Mouse (Mus musculus) embryonic stem cell, embryonic (primary cell): Measurements from ENCODE around the gene C8g.

Source experiments
- CTCF ChIA-PET, 4 experiments: fragments of 300-600 bp in 2 of 4; fragments of 350-600 bp in 2 of 4; sonication (Branson Sonifier 250); formaldehyde crosslinking; loops; one replicate each; lab custom pipeline; 2022; ENCODE audit warnings: inconsistent platforms in 2 of 4; lab: Charles Lee
- POLR2A ChIA-PET, 4 experiments: fragments of 300-600 bp in 2 of 4; fragments of 350-600 bp in 2 of 4; sonication (Branson Sonifier 250); formaldehyde crosslinking; loops; one replicate each; lab custom pipeline; 2022; ENCODE audit warnings: antibody characterized with exemption in 4 of 4, inconsistent platforms in 1 of 4; lab: Charles Lee

Gene C8g

DNA sequence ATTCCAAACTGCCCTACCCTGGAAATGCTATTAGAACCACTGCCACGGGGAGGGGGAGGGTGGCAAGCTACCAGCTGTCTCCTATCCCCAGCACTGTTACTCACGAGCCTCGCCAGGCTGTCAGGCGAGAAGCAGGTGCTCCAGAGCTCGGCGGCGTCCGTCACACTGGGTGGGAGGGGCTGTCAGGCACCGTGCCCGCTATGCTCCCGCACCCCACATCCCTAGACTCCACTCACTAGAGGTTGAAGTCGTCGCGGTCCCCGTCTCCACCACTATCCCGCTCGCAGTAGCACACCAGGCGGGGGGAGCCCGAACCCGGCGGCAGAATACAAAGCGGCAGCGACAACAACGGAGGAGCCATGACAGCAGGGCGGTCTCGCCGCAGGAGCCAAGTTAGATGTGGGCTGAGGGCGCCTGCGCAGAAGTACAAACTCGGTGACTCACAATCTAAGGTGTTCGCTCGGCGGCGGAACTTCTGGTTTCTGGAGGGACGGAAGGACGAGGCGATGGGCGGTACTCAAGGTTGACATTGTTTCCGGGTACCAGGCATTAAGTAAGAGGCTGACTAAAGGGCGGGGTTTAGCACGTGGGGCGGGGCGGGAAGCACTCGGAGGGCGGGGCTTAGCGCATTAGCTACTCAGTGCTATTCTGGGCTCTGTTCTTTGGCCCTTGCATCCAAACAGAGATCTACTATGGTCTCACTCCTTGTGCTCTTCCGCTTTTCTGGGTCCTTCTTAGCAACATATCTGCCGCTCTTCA lies 40.8 kb downstream of the C8g start, which contains the start of gene Paxx:
Paxx (minus strand) TSS at position 544 of the 759 bp plus-strand sequence.
- CTCF ChIA-PET: interaction anchor here in 2 of 4 experiments (0.6 to 1.9 kb wide), 9 partner anchors 10 to 678 kb away, joined by 3 to 6 read pairs (median 4); partner anchors contain the start of gene Abca2 (in 2 of the 2)
- POLR2A ChIA-PET: interaction anchor here in 2 of 4 experiments (0.6 to 3.0 kb wide), 19 partner anchors 9 to 280 kb away, joined by 3 to 13 read pairs (median 4); partner anchors contain the start of genes Ptgds (in 2 of the 2), Abca2 (in 1 of the 2), Anapc2 (in 1 of the 2) and Nrarp (in 1 of the 2)

DNA sequence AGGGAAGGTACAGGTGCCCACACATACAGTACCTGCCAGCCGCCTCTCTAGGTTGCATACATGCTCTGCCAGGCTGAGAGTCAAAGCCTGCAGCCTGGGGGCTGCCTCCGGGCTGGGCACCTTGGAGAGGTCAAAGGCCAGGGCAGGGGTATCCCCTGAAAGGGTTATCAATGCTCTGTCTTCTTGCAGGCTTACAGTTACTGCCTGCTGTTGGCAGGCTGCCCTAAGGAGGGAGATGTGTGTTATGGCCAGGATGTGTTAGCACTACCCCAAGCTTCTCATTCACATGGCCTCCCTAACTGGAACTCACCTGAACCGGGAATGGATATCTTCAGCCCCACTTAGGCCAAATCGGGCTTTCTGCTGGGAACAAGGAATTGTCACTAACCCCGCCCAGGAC lies 41.4 kb downstream of the C8g start:
- POLR2A ChIA-PET: interaction anchor here in 2 of 4 experiments (0.8 to 3.0 kb wide), 13 partner anchors 9 to 235 kb away, joined by 3 to 13 read pairs (median 6); partner anchors contain the start of genes Abca2 (in 1 of the 2), Anapc2 (in 1 of the 2), Ptgds (in 1 of the 2) and Sapcd2 (in 1 of the 2)
- CTCF ChIA-PET: interaction anchor here in 2 of 4 experiments (1.1 to 1.9 kb wide), 6 partner anchors 9 to 181 kb away, joined by 3 to 6 read pairs (median 4); partner anchors contain the start of gene Abca2 (in 1 of the 2)

DNA sequence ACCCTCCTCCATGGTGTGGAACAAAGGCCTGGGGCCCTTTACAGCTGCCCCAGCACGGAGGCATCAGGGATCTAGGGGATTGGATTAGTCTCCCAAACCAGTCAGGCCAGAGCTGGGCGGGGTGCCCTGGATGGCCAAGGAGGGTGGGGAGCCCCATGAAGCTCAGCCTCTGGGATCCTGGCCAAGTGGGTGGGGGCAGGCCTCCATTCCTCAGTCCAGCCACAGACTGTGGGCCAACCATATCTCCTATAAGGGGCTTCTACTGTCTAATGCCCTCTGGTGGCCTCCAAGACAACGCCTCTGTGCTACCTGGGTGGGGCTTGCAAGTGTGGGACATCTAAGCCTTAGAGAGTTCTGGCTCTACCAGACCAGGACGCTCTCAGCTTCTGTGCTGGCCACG lies 42.6 kb downstream of the C8g start:
- CTCF ChIA-PET: interaction anchor here in 1 of 4 experiments (1.1 to 1.7 kb wide), 2 partner anchors 57 to 301 kb away, joined by 3 read pairs; no protein-coding TSS in a partner anchor
- POLR2A ChIA-PET: interaction anchor here in 2 of 4 experiments (1.1 to 3.0 kb wide), 3 partner anchors 8 to 30 kb away, joined by 3 to 13 read pairs (median 8); partner anchors contain the start of gene Abca2 (in 1 of the 2)

DNA sequence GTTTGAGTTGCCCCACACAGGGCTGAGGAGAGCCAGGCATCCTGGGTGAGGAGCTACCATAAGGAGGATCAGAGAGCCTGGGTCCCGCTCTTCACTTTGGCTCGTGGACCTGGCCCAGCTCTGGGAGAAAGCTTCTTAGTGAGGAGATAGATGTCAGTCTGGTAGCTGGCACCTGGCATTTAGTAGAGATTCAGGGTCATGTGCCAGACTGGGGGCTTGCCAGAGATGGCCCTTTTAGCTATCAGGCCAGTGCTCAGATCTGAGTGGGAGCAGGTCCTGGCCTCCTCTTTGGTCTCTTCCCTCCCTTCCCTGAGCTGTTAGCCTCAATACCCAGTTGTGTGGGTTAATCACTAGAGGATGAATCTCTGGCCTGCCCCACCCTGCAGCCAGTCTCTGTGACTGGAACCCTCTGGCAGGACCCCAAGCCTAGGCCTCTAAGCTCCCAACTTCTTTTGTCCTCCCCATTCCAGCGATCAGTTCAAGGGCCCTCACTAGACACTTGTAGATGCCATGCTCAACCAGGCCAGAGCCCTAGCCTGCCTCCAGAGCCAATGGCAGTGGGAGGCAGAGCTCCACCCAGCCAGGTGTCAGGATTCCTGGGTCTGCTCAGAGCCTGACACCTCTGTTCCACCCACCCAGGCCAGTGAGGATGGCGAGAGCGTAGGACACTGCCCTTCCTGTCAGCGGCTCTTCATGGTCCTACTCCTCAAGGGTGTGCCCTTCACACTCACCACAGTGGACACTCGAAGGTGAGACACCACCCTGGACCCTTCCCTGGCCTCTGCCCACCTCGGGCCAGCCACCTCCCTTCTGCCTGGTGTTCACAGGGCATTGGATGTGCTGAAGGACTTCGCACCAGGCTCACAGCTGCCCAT lies 44.3 kb downstream of the C8g start:
- ChIA-PET POLR2A (interaction anchor here in 2 of 4 experiments (0.5 to 2.7 kb wide), 14 partner anchors 10 to 277 kb away, joined by 3 to 12 read pairs (median 4); partner anchors contain the start of gene Abca2 (in 2 of the 2)), CTCF (interaction anchor here in 2 of 4 experiments (0.6 to 1.7 kb wide), 9 partner anchors 26 to 807 kb away, joined by 3 to 10 read pairs (median 3); partner anchors contain the start of genes Abca2 (in 1 of the 2) and Fut7 (in 1 of the 2))

DNA sequence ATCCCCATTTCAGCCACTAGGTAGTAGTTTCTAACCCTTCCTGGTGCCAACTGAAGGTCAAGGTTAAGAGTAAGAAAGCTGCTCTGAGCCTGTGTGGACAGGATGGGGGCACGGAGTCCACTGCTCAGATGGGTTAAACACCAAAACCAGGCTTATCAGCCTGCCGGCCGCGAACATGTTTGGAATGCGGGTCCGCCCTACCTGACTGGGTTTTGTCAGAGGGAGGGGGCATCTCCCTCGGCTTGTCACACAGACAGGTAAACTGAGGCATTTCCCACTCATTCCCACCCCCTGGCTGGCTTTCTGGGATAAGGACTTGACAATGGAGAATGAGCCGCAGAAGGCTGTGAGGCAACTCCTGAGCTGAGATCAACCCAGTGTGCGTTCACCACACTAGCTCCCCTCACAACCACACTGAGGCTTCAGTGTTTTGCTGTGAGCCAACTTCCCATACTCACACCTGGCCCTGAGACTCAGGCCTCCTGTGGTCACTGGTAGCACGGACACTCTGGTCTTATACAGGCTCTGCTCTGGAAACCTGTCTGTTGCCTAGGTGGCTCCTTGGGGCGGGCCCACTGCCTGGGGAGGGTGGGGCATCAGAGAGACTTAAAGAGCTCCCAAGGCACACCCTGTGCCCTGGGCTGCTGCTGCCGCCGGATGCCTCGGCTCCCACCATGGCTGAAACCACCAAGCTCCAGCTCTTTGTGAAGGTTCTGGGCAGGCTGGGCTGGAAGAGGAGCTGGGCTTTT lies 45.1 kb downstream of the C8g start, which contains the start of gene Clic3:
Clic3 (plus strand) TSS at position 634 of the 749 bp plus-strand sequence.
- ChIA-PET POLR2A (interaction anchor here in 3 of 4 experiments (0.5 to 2.7 kb wide), 19 partner anchors 9 to 276 kb away, joined by 3 to 12 read pairs (median 4); partner anchors contain the start of genes Abca2 (in 2 of the 3) and Traf2 (in 1 of the 3)), CTCF (interaction anchor here in 2 of 4 experiments (0.6 to 1.6 kb wide), 9 partner anchors 10 to 151 kb away, joined by 3 to 6 read pairs (median 3); partner anchors contain the start of genes Abca2 (in 1 of the 2) and Fut7 (in 1 of the 2))

- ChIA-PET CTCF (interaction anchor here in 1 of 4 experiments (0.5 kb wide), 1 partner anchor 26 kb away, joined by 3 read pairs; no protein-coding TSS in a partner anchor), POLR2A (interaction anchor here (0.6 to 1.3 kb wide), 6 partner anchors 13 to 525 kb away, joined by 3 to 6 read pairs (median 4); no protein-coding TSS in a partner anchor)
These were observed 48.6 kb downstream of the C8g start for GRCm38 (mm10) chr2:25452951-25453350.

- POLR2A ChIA-PET: interaction anchor here in 2 of 4 experiments (1.4 to 2.0 kb wide), 2 partner anchors 9 to 22 kb away, joined by 3 to 8 read pairs; partner anchors contain the start of gene Paxx (in 1 of the 2)
These were observed 50.5 kb downstream of the C8g start for GRCm38 (mm10) chr2:25450853-25451647.

More at GRCm38 (mm10) chr2:25450853-25451647, 50.5 kb downstream of the C8g start:
- CTCF ChIA-PET: interaction anchor here in 2 of 4 experiments (1.6 to 1.9 kb wide), 3 partner anchors 9 to 30 kb away, joined by 4 to 6 read pairs (median 6); partner anchors contain the start of genes Abca2 (in 1 of the 2) and Paxx (in 1 of the 2)
